Mouse (Mus musculus) embryonic stem cell, embryonic (primary cell): Measurements from ENCODE around the gene Gm5105.

Experiments
- CTCF ChIA-PET, 4 experiments: fragments of 300-600 bp in 2 of 4; fragments of 350-600 bp in 2 of 4; sonication (Branson Sonifier 250); formaldehyde crosslinking; loops; one replicate each; lab custom pipeline; 2022; ENCODE audit warnings: inconsistent platforms in 2 of 4; lab: Charles Lee
- POLR2A ChIA-PET, 4 experiments: fragments of 300-600 bp in 2 of 4; fragments of 350-600 bp in 2 of 4; sonication (Branson Sonifier 250); formaldehyde crosslinking; loops; one replicate each; lab custom pipeline; 2022; ENCODE audit warnings: antibody characterized with exemption in 4 of 4, inconsistent platforms in 1 of 4; lab: Charles Lee

Gm5105 gene

DNA sequence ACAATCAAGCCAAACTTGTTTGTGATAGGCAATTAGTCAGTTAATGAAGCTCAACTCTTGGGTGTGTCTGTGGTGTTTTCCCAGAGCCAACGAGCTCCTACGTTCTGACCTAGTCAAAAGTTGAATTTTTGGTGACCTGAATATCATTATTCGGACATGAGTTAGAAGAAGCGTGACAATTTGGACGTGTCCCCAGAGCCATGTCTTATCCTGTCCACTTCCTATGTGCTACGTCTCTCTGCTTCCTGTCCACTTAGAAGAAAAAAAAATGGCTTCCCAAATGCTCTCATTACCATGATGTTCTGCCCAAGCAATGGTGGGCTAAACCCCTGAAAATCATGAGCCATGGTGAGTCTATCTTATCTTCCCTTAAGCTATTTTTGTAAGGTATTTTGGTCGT, 63.9 kb downstream of the Gm5105 start:
- ChIA-PET POLR2A (interaction anchor here in 1 of 4 experiments (1.6 kb wide), 1 partner anchor 94 kb away, joined by 4 read pairs; no protein-coding TSS in a partner anchor), CTCF (interaction anchor here in 1 of 4 experiments (1.7 kb wide), 1 partner anchor 12 kb away, joined by 4 read pairs; no protein-coding TSS in a partner anchor)

DNA sequence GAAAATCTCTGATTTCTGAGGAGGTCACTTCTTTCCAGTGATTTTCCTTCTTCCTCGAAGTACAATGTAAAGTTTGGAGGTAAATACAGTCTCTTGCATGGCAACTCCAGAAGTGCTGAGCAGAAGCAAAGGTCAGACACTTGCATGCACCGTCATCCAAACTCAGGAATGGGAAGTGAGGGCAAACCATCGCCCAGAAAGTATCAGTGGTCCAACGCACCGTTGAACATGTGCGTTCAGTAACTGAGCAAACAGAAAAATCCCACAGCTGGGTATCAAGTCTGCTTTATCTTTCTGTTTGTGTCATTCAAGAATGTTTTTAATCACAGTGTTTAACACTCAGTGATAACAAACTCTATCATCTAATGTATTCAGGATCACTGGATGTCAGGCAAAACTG, 64.6 kb downstream of the Gm5105 start:
- CTCF ChIA-PET = no interaction called here
- POLR2A ChIA-PET = no interaction called here

DNA sequence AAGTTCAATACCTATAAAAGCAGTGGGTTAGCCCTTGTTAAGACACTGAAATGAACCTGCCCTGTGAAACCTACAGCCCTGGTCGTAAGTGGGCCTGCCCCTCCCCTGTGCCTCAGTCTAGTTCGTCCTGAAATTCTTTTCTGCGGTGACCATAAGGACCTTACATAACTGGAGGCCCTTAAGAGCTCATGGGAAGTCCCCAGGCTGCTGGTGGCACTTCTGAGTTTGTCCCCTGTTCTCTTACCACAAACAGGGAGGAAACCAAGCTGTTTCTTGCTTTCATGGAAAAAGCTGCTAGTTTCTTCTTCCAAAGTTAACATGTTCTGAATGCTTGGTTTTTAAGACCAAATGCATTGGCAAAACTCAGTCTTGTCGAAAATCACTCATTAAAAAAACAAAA, 65.3 kb downstream of the Gm5105 start:
- POLR2A ChIA-PET = no interaction called here
- CTCF ChIA-PET = no interaction called here

DNA sequence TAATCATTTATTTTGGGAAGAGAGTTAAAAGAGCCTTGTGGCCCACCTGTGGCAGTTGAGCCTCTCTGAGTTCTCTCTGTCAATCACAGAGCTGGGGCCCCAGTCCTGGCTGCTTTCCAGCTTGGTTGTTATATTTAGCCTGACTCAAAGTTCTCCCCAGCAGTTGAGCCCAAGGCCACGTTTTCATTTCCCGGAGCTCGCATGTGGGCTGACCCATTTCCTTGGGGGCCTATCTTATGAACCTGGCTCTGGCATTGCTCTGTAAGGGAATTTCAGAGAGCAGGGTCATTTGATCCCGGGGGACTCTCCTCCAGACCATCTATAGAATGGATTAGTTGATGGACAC, 66.5 kb downstream of the Gm5105 start:
- POLR2A ChIA-PET = interaction anchor here in 2 of 4 experiments (0.9 to 1.1 kb wide), 2 partner anchors 34 to 144 kb away, joined by 3 read pairs; partner anchors contain the start of gene Mttp (in 1 of the 2)
- CTCF ChIA-PET = interaction anchor here in 3 of 4 experiments (0.9 to 2.2 kb wide), 3 partner anchors 10 kb away, joined by 3 to 8 read pairs (median 3); no protein-coding TSS in a partner anchor

DNA sequence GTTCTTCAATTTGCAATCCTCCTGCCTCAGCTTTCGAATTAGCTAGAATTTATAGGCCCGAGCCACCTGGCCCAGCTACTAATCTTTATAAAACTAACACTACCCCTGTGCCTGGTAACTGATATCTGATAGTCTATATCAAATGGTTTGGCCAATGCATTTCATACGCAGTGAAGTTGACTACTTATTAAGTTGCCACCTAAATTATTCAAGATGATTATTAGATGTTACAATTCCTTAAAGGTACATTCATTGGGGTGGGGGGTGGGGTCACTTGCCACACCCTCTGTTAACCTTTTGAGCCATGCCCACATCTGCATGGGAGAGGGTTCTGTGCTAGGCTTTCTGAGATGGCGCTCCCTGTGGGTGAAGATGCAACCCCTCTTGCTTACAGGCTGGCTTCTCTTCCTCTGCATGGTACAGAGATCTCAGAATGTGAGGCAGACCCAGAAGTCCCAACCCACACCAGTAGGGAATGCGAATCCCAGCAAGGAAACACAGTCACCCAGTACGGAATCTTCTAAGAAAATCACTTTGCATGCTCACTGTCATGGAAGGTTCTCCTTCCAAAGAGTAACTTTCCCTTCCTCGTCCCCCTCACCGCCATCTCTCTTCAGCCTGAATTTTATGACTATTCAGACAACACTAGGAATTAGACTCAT, 67.0 kb downstream of the Gm5105 start:
- ChIA-PET CTCF (interaction anchor here in 3 of 4 experiments (0.6 to 2.2 kb wide), 3 partner anchors 9 to 89 kb away, joined by 3 to 8 read pairs (median 4); no protein-coding TSS in a partner anchor), POLR2A (interaction anchor here in 1 of 4 experiments (1.1 kb wide), 1 partner anchor 145 kb away, joined by 3 read pairs; the partner anchor contains the start of gene Mttp)

DNA sequence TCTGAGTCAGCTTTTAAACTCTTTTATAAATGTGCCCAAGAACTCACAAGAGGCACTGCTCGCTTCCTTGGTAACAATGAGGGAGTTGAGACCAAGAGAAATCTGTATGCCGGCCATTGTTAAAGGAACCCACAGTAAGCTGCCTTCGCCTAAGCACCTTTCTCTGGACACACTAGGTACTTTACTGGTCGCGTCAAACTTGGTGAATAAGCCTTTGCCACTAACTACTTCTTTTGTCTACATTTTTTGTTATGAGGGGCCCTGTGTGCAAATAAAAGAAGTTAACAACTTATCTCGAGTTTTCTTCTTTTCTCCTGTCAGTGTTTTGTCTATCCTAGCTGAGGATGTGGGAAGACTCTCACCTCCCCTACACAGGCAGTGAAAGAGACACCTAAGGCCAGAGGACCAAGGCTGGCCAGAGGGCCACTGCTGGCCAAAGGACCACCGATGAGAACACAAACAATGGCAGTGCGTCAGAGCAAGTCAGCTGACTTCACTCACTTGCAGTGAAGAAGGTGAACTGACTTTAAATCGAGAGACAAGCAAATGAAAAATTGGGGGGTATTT, 67.9 kb downstream of the Gm5105 start:
- POLR2A ChIA-PET = interaction anchor here in 1 of 4 experiments (1.0 kb wide), 1 partner anchor 9 kb away, joined by 3 read pairs; no protein-coding TSS in a partner anchor
- CTCF ChIA-PET = interaction anchor here in 1 of 4 experiments (0.6 to 2.2 kb wide), 2 partner anchors 8 to 406 kb away, joined by 3 to 8 read pairs; no protein-coding TSS in a partner anchor
